In the genomic region with DNA sequence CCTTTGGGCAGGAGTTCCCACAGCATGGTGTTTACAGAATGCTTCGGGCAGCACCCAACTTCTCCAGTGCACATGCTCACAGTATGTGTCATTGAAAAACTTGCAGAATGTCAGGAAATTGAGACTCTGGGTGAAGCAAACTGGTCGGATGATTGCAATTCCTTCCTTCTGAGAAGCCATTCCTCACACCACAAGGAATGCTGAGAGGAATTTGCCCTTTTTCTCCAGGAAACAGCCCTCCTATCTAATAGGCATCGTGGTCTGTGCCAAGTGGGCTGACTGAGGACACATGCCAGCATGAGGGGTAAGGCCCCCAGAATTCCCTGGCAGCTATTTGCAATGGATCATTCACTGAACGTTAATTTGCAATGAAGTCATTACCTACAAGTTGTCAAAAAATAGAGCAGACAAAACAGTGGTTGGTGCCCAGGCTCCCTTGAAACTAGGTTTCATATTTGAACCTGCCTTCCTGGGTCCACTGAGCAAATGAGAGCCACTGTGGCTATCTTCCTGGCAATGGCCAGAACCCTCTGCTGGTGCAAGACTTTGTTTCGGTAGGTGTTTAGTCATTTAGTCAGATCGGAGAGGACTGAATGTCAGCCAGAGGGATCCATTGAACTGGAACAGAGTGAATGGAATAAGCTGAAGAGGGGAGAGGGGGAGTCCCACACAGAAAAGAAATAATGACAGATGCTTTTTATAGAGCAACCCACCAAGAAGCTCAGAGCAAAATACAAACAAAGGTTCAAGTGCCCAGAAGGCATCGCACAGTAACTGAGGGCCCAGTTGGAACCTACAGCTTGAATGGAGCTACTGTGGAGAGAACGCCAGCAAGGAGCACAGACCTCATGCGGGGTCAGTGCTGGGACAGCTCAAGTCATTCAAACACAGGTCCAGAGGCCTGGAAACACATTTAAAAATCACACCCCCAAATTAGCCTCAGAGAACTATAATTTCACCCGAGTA, we compare ENCODE assay signal across 17 mouse cellular contexts. TPM values are rescaled to one million over a fixed set of nuclear protein-coding genes. Genes with fewer than 3 reads are reported as not detected.
DNase-seq lines count a peak whose midpoint lies in the region; ATAC-seq and TF ChIP-seq lines count a peak whose summit lies in the region.
"Had no signal": no experiment of that assay in that cellular context is flagged by ENCODE, and none has a peak within 500 bp of the region (broad histone marks: within the 10 kb centered on the region; RNA-seq: fewer than 3 reads in every experiment).

No protein-coding gene starts in this region.

- peak; percentile 32; the same call in 1 of the 2 replicates for ATAC-seq in forebrain, postnatal 0 days
- no peak for ATAC-seq in lung, embryonic 14.5 days (ENCODE audit: insufficient read depth)
- peak; percentile 54; the same call in 1 of the 2 replicates for ATAC-seq in hindbrain, embryonic 16.5 days
- ATAC-seq in CD4-positive, CD25-positive, alpha-beta regulatory T cell, adult 4 months: no peak
- ATAC-seq: midbrain, embryonic 16.5 days had no signal

- no peak overlapping the region for H3K9ac ChIP-seq in forebrain, postnatal 0 days
- no peak overlapping the region for H3K9ac ChIP-seq in lung, embryonic 14.5 days
- no peak overlapping the region for H3K9ac ChIP-seq in hindbrain, embryonic 16.5 days (ENCODE audit: low read depth, low read length)
- H3K9ac ChIP-seq: liver, embryonic 15.5 days; neural tube, embryonic 15.5 days had no signal

- H3K4me2 ChIP-seq in forebrain, postnatal 0 days (ENCODE audit: low read depth): no peak overlapping the region
- H3K4me2 ChIP-seq in lung, embryonic 14.5 days: no peak overlapping the region
- H3K4me2 ChIP-seq in hindbrain, embryonic 16.5 days (ENCODE audit: low read length): no peak overlapping the region
- H3K4me2 ChIP-seq: liver, embryonic 15.5 days; neural tube, embryonic 15.5 days had no signal

- 27% methylated on average over 10 of the region's 10 CpGs for WGBS in forebrain, postnatal 0 days
- 52% methylated on average over 10 of the region's 10 CpGs for WGBS in forebrain, embryonic 10.5 days
- WGBS in lung, embryonic 14.5 days: 58% methylated on average over 10 of the region's 10 CpGs
- 54% methylated on average over 10 of the region's 10 CpGs for WGBS in lung, adult 2 months
- 30% methylated on average over 10 of the region's 10 CpGs for WGBS in hindbrain, embryonic 16.5 days

- no peaks in the 10 kb centered on the region for H3K9me3 ChIP-seq in forebrain, postnatal 0 days (ENCODE audit: low read length)
- H3K9me3 ChIP-seq in forebrain, embryonic 10.5 days: no peaks in the 10 kb centered on the region
- H3K9me3 ChIP-seq in lung, embryonic 14.5 days (ENCODE audit: low read depth, low read length): no peaks in the 10 kb centered on the region
- no peaks in the 10 kb centered on the region for H3K9me3 ChIP-seq in hindbrain, embryonic 16.5 days (ENCODE audit: control insufficient read depth, low read length)
- H3K9me3 ChIP-seq: heart, embryonic 10.5 days; liver, embryonic 15.5 days; neural tube, embryonic 15.5 days had no signal

- no peak overlapping the region for H3K4me3 ChIP-seq in forebrain, postnatal 0 days (ENCODE audit: low read depth, low read length)
- no peak overlapping the region for H3K4me3 ChIP-seq in forebrain, embryonic 10.5 days
- H3K4me3 ChIP-seq in lung, embryonic 14.5 days (ENCODE audit: low read depth, low read length): no peak overlapping the region
- no peak overlapping the region for H3K4me3 ChIP-seq in lung, adult 2 months (replicated peaks; ENCODE audit: extremely low read depth, low read depth, low read length)
- H3K4me3 ChIP-seq in hindbrain, embryonic 16.5 days (ENCODE audit: low read length): no peak overlapping the region
- H3K4me3 ChIP-seq: heart, embryonic 10.5 days; liver, embryonic 15.5 days; neural tube, embryonic 15.5 days had no signal

- no peak for DNase-seq in forebrain, postnatal 0 days
- no peak for DNase-seq in forebrain, embryonic 10.5 days (ENCODE audit: extremely low spot score, low spot score)
- peak; percentile 51 for DNase-seq in lung, embryonic 14.5 days
- no peak for DNase-seq in lung, adult 2 months
- peak; percentile 18 for DNase-seq in yolk sac, embryonic 10.5 days (ENCODE audit: low spot score)
- DNase-seq in cerebellum, adult 18-20 months: no peak
- DNase-seq: cerebellum, adult 11-12 months; right cerebral cortex, adult 18-20 months; thymus, adult 2 months had no signal

- no peaks in the 10 kb centered on the region for H3K27me3 ChIP-seq in forebrain, postnatal 0 days (ENCODE audit: insufficient read depth, low read length)
- H3K27me3 ChIP-seq in forebrain, embryonic 10.5 days (ENCODE audit: poor library complexity, severe bottlenecking): no peaks in the 10 kb centered on the region
- H3K27me3 ChIP-seq in lung, embryonic 14.5 days (ENCODE audit: insufficient read depth, low read length): no peaks in the 10 kb centered on the region
- H3K27me3 ChIP-seq in hindbrain, embryonic 16.5 days (replicated peaks; ENCODE audit: control insufficient read depth, insufficient read depth, low read length): no peaks in the 10 kb centered on the region
- H3K27me3 ChIP-seq: liver, embryonic 15.5 days; neural tube, embryonic 15.5 days had no signal

- TF ChIP-seq POLR2A in lung, adult 2 months (IDR thresholded peaks at IDR 0.05; ENCODE audit: borderline replicate concordance, extremely low read depth, low read depth, low read length): no peak

- H3K36me3 ChIP-seq in forebrain, postnatal 0 days (ENCODE audit: insufficient read depth): no peaks in the 10 kb centered on the region
- H3K36me3 ChIP-seq in forebrain, embryonic 10.5 days (replicated peaks): no peaks in the 10 kb centered on the region
- no peaks in the 10 kb centered on the region for H3K36me3 ChIP-seq in lung, embryonic 14.5 days (ENCODE audit: insufficient read depth)
- no peaks in the 10 kb centered on the region for H3K36me3 ChIP-seq in hindbrain, embryonic 16.5 days (ENCODE audit: control insufficient read depth, insufficient read depth, low read length)
- H3K36me3 ChIP-seq: heart, embryonic 10.5 days; liver, embryonic 15.5 days; neural tube, embryonic 15.5 days had no signal

- TF ChIP-seq CTCF in forebrain, postnatal 0 days (IDR thresholded peaks at IDR 0.05; ENCODE audit: low read depth): no peak
- no peak for TF ChIP-seq CTCF in lung, embryonic 14.5 days (IDR thresholded peaks at IDR 0.05; ENCODE audit: low read depth)
- TF ChIP-seq CTCF in lung, adult 2 months (IDR thresholded peaks at IDR 0.05; ENCODE audit: insufficient read depth, low read length): no peak

- no peak overlapping the region for H3K27ac ChIP-seq in forebrain, postnatal 0 days (ENCODE audit: low read depth, low read length)
- no peak overlapping the region for H3K27ac ChIP-seq in forebrain, embryonic 10.5 days
- H3K27ac ChIP-seq in lung, embryonic 14.5 days (ENCODE audit: low read depth): no peak overlapping the region; the same call in 1 of the 2 replicates
- peak overlapping the region; percentile 14; the same call in 1 of the 2 replicates for H3K27ac ChIP-seq in hindbrain, embryonic 16.5 days (ENCODE audit: low read depth, low read length)
- H3K27ac ChIP-seq: heart, embryonic 10.5 days; liver, embryonic 15.5 days; neural tube, embryonic 15.5 days had no signal

- H3K4me1 ChIP-seq in forebrain, postnatal 0 days (ENCODE audit: insufficient read depth): no peaks in the 10 kb centered on the region
- peaks cover 16% of the 10 kb centered on the region for H3K4me1 ChIP-seq in forebrain, embryonic 10.5 days
- H3K4me1 ChIP-seq in lung, embryonic 14.5 days (ENCODE audit: insufficient read depth): no peaks in the 10 kb centered on the region
- H3K4me1 ChIP-seq in lung, adult 2 months (ENCODE audit: control insufficient read depth, insufficient read depth, low read length): no peaks in the 10 kb centered on the region
- H3K4me1 ChIP-seq in hindbrain, embryonic 16.5 days (ENCODE audit: control insufficient read depth, insufficient read depth, low read depth, low read length): no peaks in the 10 kb centered on the region
- H3K4me1 ChIP-seq: heart, embryonic 10.5 days; neural tube, embryonic 15.5 days had no signal

RNA-seq across cellular contexts. Expression of a gene that starts 2.5 kb away (rescaled TPM):
- total RNA-seq in forebrain, postnatal 0 days (2014; rRNA removed): 7.8 and 259 TPM in 2 replicates
- polyA plus RNA-seq in forebrain, postnatal 0 days (2015; fragmentation: Nextera tagmentation; extraction: Ambion mirVana): 3.9 and 5.0 TPM in 2 replicates
- 13.8 and 15.6 TPM in 2 replicates for polyA plus RNA-seq in forebrain, embryonic 10.5 days (2016; fragmentation: Nextera tagmentation; extraction: Ambion mirVana)
- 25.1 and 28.9 TPM in 2 replicates for polyA plus RNA-seq in lung, embryonic 14.5 days (2014; fragmentation: Nextera tagmentation; extraction: Ambion mirVana)
- 85.5 and 111 TPM in 2 replicates for polyA plus RNA-seq in lung, adult 2 months (2012; rRNA removed)
- polyA plus RNA-seq in hindbrain, embryonic 16.5 days (2015; fragmentation: Nextera tagmentation; extraction: Ambion mirVana): 5.9 and 7.8 TPM in 2 replicates
- polyA plus RNA-seq in CD4-positive, CD25-positive, alpha-beta regulatory T cell, adult 4 months (2017; shearing (Covaris generic)): 10 to 100 TPM; 25.6 to 25.8 TPM

RNA-seq across cellular contexts. Expression of a gene that starts 14.8 kb away (rescaled TPM):
- not detected in 2 replicates for total RNA-seq in forebrain, postnatal 0 days (2014; rRNA removed)
- polyA plus RNA-seq in forebrain, postnatal 0 days (2015; fragmentation: Nextera tagmentation; extraction: Ambion mirVana): not detected in 2 replicates
- not detected in 2 replicates for polyA plus RNA-seq in forebrain, embryonic 10.5 days (2016; fragmentation: Nextera tagmentation; extraction: Ambion mirVana)
- polyA plus RNA-seq in lung, embryonic 14.5 days (2014; fragmentation: Nextera tagmentation; extraction: Ambion mirVana): not detected in 2 replicates
- 2.2 TPM in 1 of 2 replicates, not detected in the other for polyA plus RNA-seq in lung, adult 2 months (2012; rRNA removed)
- polyA plus RNA-seq in hindbrain, embryonic 16.5 days (2015; fragmentation: Nextera tagmentation; extraction: Ambion mirVana): not detected in 2 replicates
- polyA plus RNA-seq in CD4-positive, CD25-positive, alpha-beta regulatory T cell, adult 4 months (2017; shearing (Covaris generic)): not detected
- polyA plus RNA-seq: embryonic facial prominence, embryonic 11.5 days; heart, embryonic 10.5 days; large intestine, adult 2 months; liver, embryonic 15.5 days; midbrain, embryonic 16.5 days; neural tube, embryonic 15.5 days; thymus, adult 2 months had no signal

RNA-seq across cellular contexts. Expression of a gene that starts 37.2 kb away (rescaled TPM):
- 15.6 and 21.2 TPM in 2 replicates for total RNA-seq in forebrain, postnatal 0 days (2014; rRNA removed)
- 26.8 and 31.6 TPM in 2 replicates for polyA plus RNA-seq in forebrain, postnatal 0 days (2015; fragmentation: Nextera tagmentation; extraction: Ambion mirVana)
- 31.1 and 32.3 TPM in 2 replicates for polyA plus RNA-seq in forebrain, embryonic 10.5 days (2016; fragmentation: Nextera tagmentation; extraction: Ambion mirVana)
- 20.1 and 28.3 TPM in 2 replicates for polyA plus RNA-seq in lung, embryonic 14.5 days (2014; fragmentation: Nextera tagmentation; extraction: Ambion mirVana)
- 5.2 and 5.3 TPM in 2 replicates for polyA plus RNA-seq in lung, adult 2 months (2012; rRNA removed)
- 26.7 and 32.5 TPM in 2 replicates for polyA plus RNA-seq in hindbrain, embryonic 16.5 days (2015; fragmentation: Nextera tagmentation; extraction: Ambion mirVana)
- 100 to 1,000 TPM; 177 to 178 TPM for polyA plus RNA-seq in CD4-positive, CD25-positive, alpha-beta regulatory T cell, adult 4 months (2017; shearing (Covaris generic))

Comparison
In these comparisons a context has a peak if more than half of its experiments do, and no peak if none do; other contexts are left out.
1. DNase-seq: peak in lung, embryonic 14.5 days (single experiment) and yolk sac, embryonic 10.5 days (single experiment); none in forebrain, postnatal 0 days (single experiment), forebrain, embryonic 10.5 days (single experiment), lung, adult 2 months (single experiment) and cerebellum, adult 18-20 months (0 of 2).
2. ATAC-seq: peak in forebrain, postnatal 0 days (single experiment) and hindbrain, embryonic 16.5 days (single experiment); none in lung, embryonic 14.5 days (single experiment) and CD4-positive, CD25-positive, alpha-beta regulatory T cell, adult 4 months (single experiment).